Mouse (Mus musculus) testis, adult 2 months (tissue): Measurements from ENCODE around the gene Hormad1. TPM values are rescaled to one million over a fixed set of nuclear protein-coding genes. Genes with fewer than 3 reads are reported as not detected.
A peak's percentile ranks its signal among the peaks of the same experiment; 100 is the strongest.
"Not testable (repeated sequence)": the region's sequence is repeated elsewhere in the genome, so short reads cannot be mapped to it uniquely, and the experiment has no call there.

Experiments used
- H3K27ac ChIP-seq: fragments of 200-500 bp; 2 replicates; pipeline ENCODE4 v1.5.1; 2012; ENCODE audit warnings: low read depth, low read length; ENCODE audit not compliant: control insufficient read depth, insufficient read depth
- H3K27me3 ChIP-seq: fragments of 200-500 bp; 2 replicates; pipeline ENCODE4 v1.6.1; 2012; ENCODE audit warnings: mild to moderate bottlenecking, low read length, moderate library complexity; ENCODE audit not compliant: control insufficient read depth, insufficient read depth
- H3K36me3 ChIP-seq: fragments of 200-500 bp; 2 replicates; pipeline ENCODE4 v1.6.1; 2012; ENCODE audit warnings: mild to moderate bottlenecking, low read length; ENCODE audit not compliant: control insufficient read depth, insufficient read depth
- H3K4me1 ChIP-seq: fragments of 200-500 bp; 2 replicates; pipeline ENCODE4 v1.6.1; 2012; ENCODE audit warnings: low read length; ENCODE audit not compliant: control insufficient read depth, insufficient read depth
- H3K4me3 ChIP-seq: fragments of 200-500 bp; 2 replicates; pipeline ENCODE4 v1.5.1; 2012; ENCODE audit warnings: low read depth, mild to moderate bottlenecking, low read length, moderate library complexity, mixed read lengths; ENCODE audit not compliant: control insufficient read depth
- CTCF ChIP-seq: fragments of 200-500 bp; IDR thresholded peaks from 2 replicates; pipeline ENCODE4 v1.5.1; 2012; ENCODE audit warnings: low read depth, mild to moderate bottlenecking, inconsistent platforms, low read length, moderate library complexity; ENCODE audit not compliant: control insufficient read depth, insufficient read depth, insufficient replicate concordance
- POLR2A ChIP-seq: fragments of 200-500 bp; IDR thresholded peaks from 2 replicates; pipeline ENCODE4 v1.6.1; 2012; ENCODE audit warnings: low read depth, mild to moderate bottlenecking, inconsistent platforms, low read length, moderate library complexity; ENCODE audit not compliant: control insufficient read depth
- polyA plus RNA-seq: library from polyadenylated mRNA; depleted of rRNA; stranded (reverse); fragments of >200 nt; gene quantifications from 2 replicates; pipeline ENCODE4 v1.2.3, GENCODE M21; 2012

Hormad1 gene
- polyA plus RNA-seq, 1 experiment = 29.7 TPM

DNA sequence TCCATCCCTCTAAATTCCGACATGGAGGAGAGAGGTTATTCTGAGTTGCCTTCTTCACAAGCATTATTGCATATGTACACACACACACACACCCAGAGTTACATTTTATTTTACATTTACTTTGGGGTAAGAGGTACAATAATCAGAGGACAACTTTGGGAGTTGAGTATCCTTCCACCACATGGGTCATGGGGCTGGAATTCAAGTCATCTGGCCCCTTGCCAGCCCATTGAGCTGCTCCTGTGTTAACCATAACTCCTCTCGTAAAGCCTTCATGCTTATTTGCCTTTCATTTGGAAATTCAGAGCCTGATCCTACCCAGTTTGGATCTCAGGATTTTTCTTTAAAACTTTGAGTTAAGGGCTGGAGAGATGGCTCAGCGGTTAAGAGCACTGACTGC is 46.6 kb downstream of the Hormad1 start:
- no peak overlapping the region for H3K27ac ChIP-seq
- H3K27me3 ChIP-seq = no peaks in the 10 kb centered on the region
- H3K36me3 ChIP-seq = peaks cover 3% of the 10 kb centered on the region
- TF ChIP-seq CTCF (no peak), POLR2A (no peak)
- no peaks in the 10 kb centered on the region for H3K4me1 ChIP-seq
- H3K4me3 ChIP-seq = no peak overlapping the region

DNA sequence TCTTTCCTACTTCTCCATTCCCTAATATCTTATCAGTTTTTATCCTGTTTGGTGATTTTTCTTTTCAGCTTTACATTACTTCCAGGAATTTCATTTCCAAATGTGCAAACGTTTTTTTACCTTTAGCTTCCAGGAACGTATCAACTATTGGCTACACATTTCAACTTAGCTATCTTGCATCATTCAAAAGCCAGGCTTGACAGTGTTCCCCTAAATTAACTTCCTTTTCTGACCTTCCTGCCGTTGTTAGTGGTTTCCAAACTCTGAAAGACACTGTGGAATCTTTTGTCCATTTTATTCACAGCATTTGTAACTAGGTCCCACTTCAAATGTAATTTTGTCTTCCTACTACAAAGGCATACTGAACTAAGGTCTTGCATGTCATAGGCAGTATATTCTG is 49.7 kb downstream of the Hormad1 start:
- TF ChIP-seq POLR2A = no peak
- H3K36me3 ChIP-seq = peaks cover 3% of the 10 kb centered on the region

DNA sequence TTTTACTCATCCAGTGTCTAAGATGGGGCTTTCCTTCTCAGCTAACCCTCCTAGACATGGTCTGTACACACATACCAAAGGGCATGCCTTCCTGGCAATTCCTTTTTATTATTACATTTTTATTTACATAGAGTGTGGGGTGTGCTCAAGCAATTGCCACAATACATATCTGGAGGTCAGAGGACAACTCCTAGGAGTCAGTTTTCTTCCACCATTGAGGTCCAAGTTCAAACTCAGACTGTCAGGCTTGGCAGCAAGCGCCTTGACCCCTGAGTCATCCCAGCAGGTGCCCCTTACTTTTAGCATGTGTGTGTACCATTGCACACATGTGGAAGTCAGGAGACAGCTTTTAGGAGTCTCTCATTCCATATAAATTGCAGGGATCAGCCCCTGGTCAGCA is 54.5 kb downstream of the Hormad1 start:
- Histone ChIP-seq H3K4me3 (no peak overlapping the region), H3K4me1 (no peaks in the 10 kb centered on the region), H3K27ac (no peak overlapping the region), H3K27me3 (no peaks in the 10 kb centered on the region), H3K36me3 (peaks cover 5% of the 10 kb centered on the region)
- TF ChIP-seq CTCF (no peak), POLR2A (no peak)

More for the DNA sequence above, 49.7 kb downstream of the Hormad1 start:
- H3K4me1 ChIP-seq = no peaks in the 10 kb centered on the region
- H3K27me3 ChIP-seq = no peaks in the 10 kb centered on the region
- H3K4me3 ChIP-seq = no peak overlapping the region
- no peak overlapping the region for H3K27ac ChIP-seq

DNA sequence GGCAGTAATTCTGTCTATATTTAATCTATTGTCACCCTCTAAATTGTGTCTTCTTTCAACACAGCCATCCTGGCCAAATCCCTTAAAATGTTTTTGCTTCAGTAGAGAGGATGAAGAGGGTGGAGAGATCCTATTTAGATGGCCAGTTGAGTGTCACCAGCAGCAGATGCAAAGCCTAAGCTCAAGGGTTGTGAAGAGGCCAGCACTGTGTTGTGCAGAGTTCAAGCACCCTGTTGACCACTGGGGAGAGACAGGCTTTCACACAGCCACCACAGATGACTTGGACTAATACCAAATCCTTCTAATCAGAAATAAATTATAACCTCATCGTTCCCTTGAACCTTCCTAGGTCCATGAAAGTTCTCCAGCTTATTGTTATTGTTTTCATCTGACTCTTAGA is 59.0 kb downstream of the Hormad1 start:
- Histone ChIP-seq H3K36me3 (peaks cover 2% of the 10 kb centered on the region; the same call in 1 of the 2 replicates), H3K4me1 (peaks cover 4% of the 10 kb centered on the region), H3K4me3 (no peak overlapping the region), H3K27me3 (no peaks in the 10 kb centered on the region), H3K27ac (no peak overlapping the region)
- TF ChIP-seq POLR2A = no peak
- no peak for TF ChIP-seq CTCF

DNA sequence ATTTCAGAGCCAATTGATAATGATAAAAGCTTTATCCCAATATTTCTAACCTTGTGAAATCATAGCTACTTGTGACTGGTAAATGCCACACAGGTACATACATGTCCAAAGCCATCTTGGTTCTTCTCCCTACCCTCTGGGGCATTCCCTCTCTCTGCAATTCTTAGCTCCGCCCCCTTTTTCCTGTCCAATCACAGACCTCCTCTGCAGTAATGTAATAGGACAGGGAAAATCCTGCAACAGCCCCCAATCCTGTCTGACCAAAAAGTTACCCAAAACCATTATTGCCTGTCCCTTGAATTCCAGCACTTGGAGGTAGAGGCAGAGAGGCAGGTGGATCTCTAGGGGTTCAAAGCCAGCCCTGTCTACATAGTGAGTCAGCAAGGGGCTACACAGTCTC is 61.8 kb downstream of the Hormad1 start:
- Histone ChIP-seq H3K36me3 (peaks cover 2% of the 10 kb centered on the region; the same call in 1 of the 2 replicates), H3K4me3 (peak overlapping the region; percentile 63), H3K27ac (no peak overlapping the region; the same call in 1 of the 2 replicates), H3K27me3 (no peaks in the 10 kb centered on the region), H3K4me1 (peaks cover 7% of the 10 kb centered on the region)
- TF ChIP-seq CTCF = no peak
- TF ChIP-seq POLR2A = no peak

DNA sequence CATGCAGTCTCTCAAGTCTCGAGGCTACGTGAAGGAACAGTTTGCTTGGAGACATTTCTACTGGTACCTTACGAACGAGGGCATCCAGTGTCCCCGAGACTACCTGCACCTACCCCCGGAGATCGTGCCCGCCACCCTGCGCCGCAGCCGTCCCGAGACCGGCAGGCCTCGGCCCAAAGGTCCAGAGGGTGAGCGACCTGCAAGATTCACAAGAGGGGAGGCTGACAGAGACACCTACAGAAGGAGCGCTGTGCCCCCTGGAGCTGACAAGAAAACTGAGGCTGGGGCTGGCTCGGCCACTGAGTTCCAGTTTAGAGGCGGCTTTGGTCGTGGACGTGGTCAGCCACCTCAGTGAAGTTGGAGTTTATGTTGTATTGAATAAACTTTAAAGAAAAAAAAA is 62.9 kb downstream of the Hormad1 start:
- Histone ChIP-seq H3K4me3 (peak overlapping the region; percentile 82), H3K27ac (peak overlapping the region; percentile 48; the same call in 1 of the 2 replicates)
- H3K36me3 ChIP-seq, H3K27me3 ChIP-seq, H3K4me1 ChIP-seq: not testable (repeated sequence)

DNA sequence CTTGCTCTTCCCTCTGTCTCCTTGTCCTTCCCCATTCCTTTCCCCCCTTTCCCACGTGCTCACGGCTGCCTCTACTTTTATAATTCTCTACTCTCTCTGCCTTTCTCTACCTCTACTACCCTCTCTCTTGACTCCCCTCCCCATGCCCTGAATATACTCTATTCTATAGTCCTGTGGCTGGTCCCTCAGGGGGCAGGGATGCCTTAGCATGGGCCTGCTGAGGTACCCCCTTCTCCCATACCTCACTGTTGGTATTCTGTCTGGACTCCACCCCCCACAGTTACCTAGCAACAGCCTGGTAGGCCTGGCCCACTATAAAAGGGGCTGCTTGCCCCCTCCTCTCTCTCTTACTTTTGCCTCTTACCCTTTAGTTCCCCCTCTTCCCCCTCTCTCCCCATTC is 64.1 kb downstream of the Hormad1 start:
- Histone ChIP-seq H3K36me3 (no peaks in the 10 kb centered on the region; the same call in 1 of the 2 replicates), H3K4me3 (peak overlapping the region; percentile 73), H3K27ac (peak overlapping the region; percentile 96), H3K4me1 (peaks cover 7% of the 10 kb centered on the region), H3K27me3 (no peaks in the 10 kb centered on the region)
- TF ChIP-seq CTCF (no peak), POLR2A (no peak; the same call in 1 of the 2 replicates)

DNA sequence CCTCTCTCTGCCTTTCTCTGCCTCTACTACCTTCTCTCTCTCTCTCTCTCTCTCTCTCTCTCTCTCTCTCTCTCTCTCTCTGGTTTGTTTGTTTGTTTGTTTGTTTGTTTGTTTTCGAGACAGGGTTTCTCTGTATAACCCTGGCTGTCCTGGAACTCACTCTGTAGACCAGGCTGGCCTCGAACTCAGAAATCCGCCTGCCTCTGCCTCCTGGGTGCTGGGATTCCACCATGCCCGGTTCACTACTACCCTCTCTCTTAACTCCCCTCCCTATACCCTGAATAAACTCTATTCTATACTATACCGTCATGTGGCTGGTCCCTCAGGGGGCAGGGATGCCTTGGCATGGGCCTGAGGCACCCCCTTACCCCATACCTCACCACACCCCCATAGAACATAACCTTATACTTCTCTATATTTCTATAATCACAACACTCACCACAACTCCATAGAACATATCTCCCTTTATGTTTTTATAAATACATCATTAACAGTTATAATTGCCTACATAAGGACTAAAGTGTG is 64.6 kb downstream of the Hormad1 start:
- Histone ChIP-seq H3K27ac (peak overlapping the region; percentile 96), H3K4me3 (peak overlapping the region; percentile 99)
- H3K4me1 ChIP-seq, H3K27me3 ChIP-seq, H3K36me3 ChIP-seq: not testable (repeated sequence)
